Mouse (Mus musculus): ENCODE results near the gene Rnf41.

GRCm38 (mm10) chr10:128438675-128439279 is 27.3 kb downstream of the Rnf41 start:
- TF ChIP-seq USF1 (IDR thresholded peaks at IDR 0.05; ENCODE audit: low read depth, low read length) = no peak
- no peak for TF ChIP-seq POLR2A (IDR thresholded peaks at IDR 0.05; ENCODE audit: control insufficient read depth in 1 of 2, insufficient read depth in 1 of 2, low read depth in 1 of 2, low read length in 2 of 2, poor library complexity in 1 of 2)
- TF ChIP-seq CTCF (IDR thresholded peaks at IDR 0.05 in 2 of 3, conservative IDR thresholded peaks at IDR 0.05 in 1 of 3; ENCODE audit: control insufficient read depth in 1 of 3, insufficient read depth in 1 of 3, low read depth in 2 of 3, low read length in 3 of 3, poor library complexity in 1 of 3, severe bottlenecking in 1 of 3) = no peak
- TF ChIP-seq CHD1 (IDR thresholded peaks at IDR 0.05; ENCODE audit: low read depth, low read length) = no peak
- TF ChIP-seq MAX (IDR thresholded peaks at IDR 0.05; ENCODE audit: low read length) = no peak
- no peak for TF ChIP-seq EP300 (IDR thresholded peaks at IDR 0.05; ENCODE audit: low read depth in 1 of 2, low read length in 2 of 2)
- no peak for TF ChIP-seq RAD21 (IDR thresholded peaks at IDR 0.05; ENCODE audit: low read depth, low read length)
- TF ChIP-seq E2F4 (IDR thresholded peaks at IDR 0.05; ENCODE audit: borderline replicate concordance, low read depth, low read length) = no peak
- TF ChIP-seq ZC3H11A (IDR thresholded peaks at IDR 0.05; ENCODE audit: low read depth, low read length) = no peak
- no peak for TF ChIP-seq ETS1 (IDR thresholded peaks at IDR 0.05; ENCODE audit: low read depth, low read length)
- TF ChIP-seq CHD2 (IDR thresholded peaks at IDR 0.05; ENCODE audit: low read length) = no peak
- TF ChIP-seq SMC3 (IDR thresholded peaks at IDR 0.05; ENCODE audit: low read depth, low read length) = no peak
- TF ChIP-seq USF2 (IDR thresholded peaks at IDR 0.05; ENCODE audit: borderline replicate concordance in 1 of 2, insufficient read depth in 1 of 2, low read depth in 1 of 2, low read length in 2 of 2) = no peak

Data from MEL (cell line).